Mouse (Mus musculus): ENCODE data around the gene Stoml1. TPM values are rescaled to one million over a fixed set of nuclear protein-coding genes. Genes with fewer than 3 reads are reported as not detected.

Gene Stoml1
- total and polyA plus RNA-seq, 3 experiments, result 6.4 to 8.7 TPM; not detected in 1

- Histone ChIP-seq H3K4me3 (ENCODE audit: control insufficient read depth in 1 of 2, insufficient read depth in 1 of 2, low read depth in 2 of 2, low read length in 2 of 2) (peak overlapping the region; percentile 26; a peak in 2 of 4 replicates), H3K9ac (ENCODE audit: control insufficient read depth, low read depth, low read length, poor library complexity, severe bottlenecking) (no peak overlapping the region), H3K4me1 (ENCODE audit: control insufficient read depth in 1 of 2, insufficient read depth in 2 of 2, low read length in 2 of 2) (peaks cover 5 to 12% of the 10 kb centered on the region in 2 experiments), H3K36me3 (ENCODE audit: control insufficient read depth in 1 of 2, insufficient read depth in 2 of 2, low read length in 2 of 2) (peaks cover 0 to 17% of the 10 kb centered on the region in 2 experiments; a peak in 2 of 4 replicates), H3K9me3 (replicated peaks; ENCODE audit: insufficient read depth, low read length) (no peaks in the 10 kb centered on the region), H3K27ac (ENCODE audit: control insufficient read depth, low read depth, low read length) (no peak overlapping the region), H3K79me2 (ENCODE audit: control insufficient read depth, insufficient read depth, low read length, poor library complexity) (no peaks in the 10 kb centered on the region), H3K27me3 (ENCODE audit: control insufficient read depth in 1 of 2, insufficient read depth in 2 of 2, low read length in 2 of 2) (peaks cover 0 to 2% of the 10 kb centered on the region in 2 experiments; a peak in 3 of 4 replicates)
- DNase-seq (ENCODE audit: low read depth, low spot score), result peak; percentile 95
- TF ChIP-seq USF2 (IDR thresholded peaks at IDR 0.05; ENCODE audit: borderline replicate concordance in 1 of 2, insufficient read depth in 1 of 2, low read depth in 1 of 2, low read length in 2 of 2), result no peak
- peak; percentile 19; the same call in 1 of the 2 replicates for TF ChIP-seq ELF1 (IDR thresholded peaks at IDR 0.05; ENCODE audit: low read depth, low read length)
- no peak for TF ChIP-seq E2F4 (IDR thresholded peaks at IDR 0.05; ENCODE audit: borderline replicate concordance, low read depth, low read length)
- peak; percentile 33; the same call in 1 of the 2 replicates for TF ChIP-seq RCOR1 (IDR thresholded peaks at IDR 0.05; ENCODE audit: low read depth, low read length)
- peak; percentile 85 for TF ChIP-seq SMC3 (IDR thresholded peaks at IDR 0.05; ENCODE audit: low read depth, low read length)
- TF ChIP-seq HCFC1 (IDR thresholded peaks at IDR 0.05; ENCODE audit: low read depth, low read length), result peak; percentile 47; the same call in 1 of the 2 replicates
- TF ChIP-seq TBP (IDR thresholded peaks at IDR 0.05; ENCODE audit: low read depth, low read length), result 0 out of 2 replicates have a peak, but pooled peaks have one; percentile 33
- TF ChIP-seq CTCF (IDR thresholded peaks at IDR 0.05 in 2 of 3, conservative IDR thresholded peaks at IDR 0.05 in 1 of 3; ENCODE audit: control insufficient read depth in 1 of 3, insufficient read depth in 1 of 3, low read depth in 2 of 3, low read length in 3 of 3, poor library complexity in 1 of 3, severe bottlenecking in 1 of 3), result peak; percentile 61 to 97 (median 88)
- peak; percentile 55; the same call in 1 of the 2 replicates for TF ChIP-seq SIN3A (IDR thresholded peaks at IDR 0.05; ENCODE audit: low read length)
- TF ChIP-seq GATA1 (IDR thresholded peaks at IDR 0.05; ENCODE audit: low read depth, low read length), result 0 out of 2 replicates have a peak, but pooled peaks have one; percentile 3
- TF ChIP-seq USF1 (IDR thresholded peaks at IDR 0.05; ENCODE audit: low read depth, low read length), result no peak
- TF ChIP-seq MAFK (IDR thresholded peaks at IDR 0.05; ENCODE audit: borderline replicate concordance, low read depth, low read length), result no peak
- no peak for TF ChIP-seq MYC (IDR thresholded peaks at IDR 0.05; ENCODE audit: low read depth, low read length)
- peak; percentile 75 for TF ChIP-seq ZC3H11A (IDR thresholded peaks at IDR 0.05; ENCODE audit: low read depth, low read length)
- TF ChIP-seq NELFE (IDR thresholded peaks at IDR 0.05; ENCODE audit: low read depth, low read length), result no peak
- no peak for TF ChIP-seq GABPA (IDR thresholded peaks at IDR 0.05; ENCODE audit: low read depth, low read length)
- peak; percentile 42; the same call in 1 of the 2 replicates for TF ChIP-seq BHLHE40 (IDR thresholded peaks at IDR 0.05; ENCODE audit: borderline replicate concordance, low read depth, low read length)
- no peak for TF ChIP-seq ZKSCAN1 (IDR thresholded peaks at IDR 0.05; ENCODE audit: low read depth, low read length)
- peak; percentile 86 for TF ChIP-seq RAD21 (IDR thresholded peaks at IDR 0.05; ENCODE audit: low read depth, low read length)
- TF ChIP-seq JUND (IDR thresholded peaks at IDR 0.05; ENCODE audit: low read depth, low read length), result peak; percentile 66; the same call in 1 of the 2 replicates
- 0 out of 2 replicates have a peak, but pooled peaks have one; percentile 11 for TF ChIP-seq NRF1 (IDR thresholded peaks at IDR 0.05; ENCODE audit: insufficient read depth, low read depth, low read length, poor library complexity, severe bottlenecking)
Observed at GRCm38 (mm10) chr9:58280259-58281109, 27.5 kb downstream of the Stoml1 start.

All from MEL (cell line).